Mouse (Mus musculus): ENCODE results near the gene Rnf150. TPM values are rescaled to one million over a fixed set of nuclear protein-coding genes. Genes with fewer than 3 reads are reported as not detected.

Gene Rnf150
- total and polyA plus RNA-seq, 2 experiments = 0.24 to 0.92 TPM

DNA sequence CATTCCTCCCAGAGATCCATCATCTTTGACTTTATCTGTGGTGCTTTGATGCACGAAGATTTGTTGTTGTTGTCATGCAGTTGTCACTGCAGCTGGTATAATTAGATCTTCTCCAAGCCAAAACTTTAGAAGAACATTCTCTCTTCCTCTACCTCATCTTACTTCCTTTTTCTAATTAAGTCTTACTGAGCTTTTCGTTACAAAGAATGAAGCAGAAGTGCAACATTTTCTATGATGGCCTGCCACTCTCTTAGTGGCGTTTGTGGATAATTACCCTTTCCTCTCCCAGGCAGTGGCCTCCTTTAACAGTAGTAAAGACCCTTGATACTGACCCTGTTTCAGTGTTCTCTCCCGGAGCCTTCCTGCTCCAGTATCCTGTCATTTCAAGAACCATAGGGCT, 128.9 kb downstream of the Rnf150 start:
- H3K27ac ChIP-seq (replicated peaks; ENCODE audit: insufficient read depth, low read depth, low read length) = no peak overlapping the region

GRCm38 (mm10) chr8:82995727-82996438, 132.7 kb downstream of the Rnf150 start:
- no peak for TF ChIP-seq CTCF (IDR thresholded peaks at IDR 0.05; ENCODE audit: low read depth, low read length)
- TF ChIP-seq POLR2A (IDR thresholded peaks at IDR 0.05; ENCODE audit: extremely low read depth, insufficient read depth, low read length) = no peak

More for the DNA sequence above, 128.9 kb downstream of the Rnf150 start:
- Histone ChIP-seq H3K9ac (ENCODE audit: low read depth, low read length) (no peak overlapping the region), H3K79me2 (ENCODE audit: control insufficient read depth, insufficient read depth, low read length) (no peaks in the 10 kb centered on the region), H3K36me3 (ENCODE audit: control insufficient read depth, insufficient read depth, low read length) (no peaks in the 10 kb centered on the region), H3K27me3 (ENCODE audit: control insufficient read depth, insufficient read depth, low read length) (no peaks in the 10 kb centered on the region), H3K4me1 (ENCODE audit: control insufficient read depth, insufficient read depth, low read length) (no peaks in the 10 kb centered on the region), H3K4me3 (ENCODE audit: insufficient read depth, low read depth, low read length) (no peak overlapping the region)
- DNase-seq (ENCODE audit: extremely low read depth, low read depth, low spot score) = no peak
- WGBS = 66% methylated on average over 4 of the region's 4 CpGs
- no peak for TF ChIP-seq POLR2A (IDR thresholded peaks at IDR 0.05; ENCODE audit: extremely low read depth, insufficient read depth, low read length)
- TF ChIP-seq CTCF (IDR thresholded peaks at IDR 0.05; ENCODE audit: low read depth, low read length) = no peak

DNA sequence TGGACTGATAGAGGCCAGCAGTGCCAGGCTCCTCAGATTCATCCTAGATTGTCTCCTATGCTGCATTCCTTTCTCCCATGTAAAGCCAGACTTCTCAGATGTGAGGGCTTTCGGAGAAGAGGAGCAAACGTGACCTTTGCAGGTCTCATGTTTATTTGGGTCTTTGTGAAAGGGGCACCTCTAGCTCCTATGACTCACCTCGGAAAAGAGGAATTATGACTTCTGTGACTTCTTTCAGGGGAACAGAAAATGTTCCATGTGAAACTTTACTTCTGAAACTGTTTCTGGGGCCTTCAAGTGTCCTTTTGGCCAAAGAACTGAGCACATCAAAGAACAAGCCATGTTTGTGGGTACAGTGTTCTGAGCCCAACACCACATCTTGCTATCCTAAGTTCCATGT, 133.7 kb downstream of the Rnf150 start:
- no peak for TF ChIP-seq CTCF (IDR thresholded peaks at IDR 0.05; ENCODE audit: low read depth, low read length)
- TF ChIP-seq POLR2A (IDR thresholded peaks at IDR 0.05; ENCODE audit: extremely low read depth, insufficient read depth, low read length) = no peak
- no peaks in the 10 kb centered on the region for H3K4me1 ChIP-seq (ENCODE audit: control insufficient read depth, insufficient read depth, low read length)
- H3K79me2 ChIP-seq (ENCODE audit: control insufficient read depth, insufficient read depth, low read length) = no peaks in the 10 kb centered on the region
- no peak overlapping the region for H3K4me3 ChIP-seq (ENCODE audit: insufficient read depth, low read depth, low read length)
- no peaks in the 10 kb centered on the region for H3K36me3 ChIP-seq (ENCODE audit: control insufficient read depth, insufficient read depth, low read length)
- WGBS = 59% methylated on average over 3 of the region's 3 CpGs
- DNase-seq (ENCODE audit: extremely low read depth, low read depth, low spot score) = no peak
- no peak overlapping the region for H3K27ac ChIP-seq (replicated peaks; ENCODE audit: insufficient read depth, low read depth, low read length)
- H3K9ac ChIP-seq (ENCODE audit: low read depth, low read length) = no peak overlapping the region
- H3K27me3 ChIP-seq (ENCODE audit: control insufficient read depth, insufficient read depth, low read length) = no peaks in the 10 kb centered on the region

More at GRCm38 (mm10) chr8:82995727-82996438, 132.7 kb downstream of the Rnf150 start:
- Histone ChIP-seq H3K36me3 (ENCODE audit: control insufficient read depth, insufficient read depth, low read length) (no peaks in the 10 kb centered on the region), H3K27ac (replicated peaks; ENCODE audit: insufficient read depth, low read depth, low read length) (no peak overlapping the region), H3K79me2 (ENCODE audit: control insufficient read depth, insufficient read depth, low read length) (no peaks in the 10 kb centered on the region), H3K4me3 (ENCODE audit: insufficient read depth, low read depth, low read length) (no peak overlapping the region), H3K4me1 (ENCODE audit: control insufficient read depth, insufficient read depth, low read length) (no peaks in the 10 kb centered on the region), H3K9ac (ENCODE audit: low read depth, low read length) (no peak overlapping the region), H3K27me3 (ENCODE audit: control insufficient read depth, insufficient read depth, low read length) (no peaks in the 10 kb centered on the region)
- 84% methylated on average over 3 of the region's 3 CpGs for WGBS
- no peak for DNase-seq (ENCODE audit: extremely low read depth, low read depth, low spot score)

GRCm38 (mm10) chr8:82998778-82999177, 135.6 kb downstream of the Rnf150 start:
- H3K4me3 ChIP-seq (ENCODE audit: insufficient read depth, low read depth, low read length) = no peak overlapping the region
- H3K27ac ChIP-seq (replicated peaks; ENCODE audit: insufficient read depth, low read depth, low read length) = no peak overlapping the region
- TF ChIP-seq CTCF (IDR thresholded peaks at IDR 0.05; ENCODE audit: low read depth, low read length) (no peak), POLR2A (IDR thresholded peaks at IDR 0.05; ENCODE audit: extremely low read depth, insufficient read depth, low read length) (no peak)
- H3K36me3 ChIP-seq (ENCODE audit: control insufficient read depth, insufficient read depth, low read length) = no peaks in the 10 kb centered on the region
- H3K27me3 ChIP-seq (ENCODE audit: control insufficient read depth, insufficient read depth, low read length) = no peaks in the 10 kb centered on the region
- H3K4me1 ChIP-seq (ENCODE audit: control insufficient read depth, insufficient read depth, low read length) = no peaks in the 10 kb centered on the region
- WGBS = 70% methylated on average over 2 of the region's 2 CpGs
- no peaks in the 10 kb centered on the region for H3K79me2 ChIP-seq (ENCODE audit: control insufficient read depth, insufficient read depth, low read length)
- DNase-seq (ENCODE audit: extremely low read depth, low read depth, low spot score) = no peak
- no peak overlapping the region for H3K9ac ChIP-seq (ENCODE audit: low read depth, low read length)

DNA sequence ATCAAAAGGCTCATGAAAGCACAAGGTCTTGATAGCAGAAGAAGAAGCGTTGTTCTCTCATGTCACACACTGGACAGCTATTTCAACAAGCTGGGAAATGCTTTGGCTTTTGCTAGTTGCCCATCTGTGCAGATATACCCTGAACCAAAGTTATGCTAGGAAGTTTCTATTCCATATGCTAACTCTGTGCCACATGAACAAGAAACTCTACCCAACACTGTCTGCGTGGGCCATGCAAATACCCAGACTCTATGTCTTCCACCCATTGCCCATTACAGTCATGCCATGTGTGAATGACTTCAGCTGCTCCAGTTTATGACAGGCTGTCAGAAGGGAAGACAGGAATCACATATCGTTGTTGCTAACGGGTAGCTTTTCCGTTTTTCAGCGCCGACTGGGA, 140.0 kb downstream of the Rnf150 start:
- H3K27ac ChIP-seq (replicated peaks; ENCODE audit: insufficient read depth, low read depth, low read length) = no peak overlapping the region
- TF ChIP-seq CTCF (IDR thresholded peaks at IDR 0.05; ENCODE audit: low read depth, low read length) (no peak), POLR2A (IDR thresholded peaks at IDR 0.05; ENCODE audit: extremely low read depth, insufficient read depth, low read length) (no peak)
- no peak for DNase-seq (ENCODE audit: extremely low read depth, low read depth, low spot score)
- no peaks in the 10 kb centered on the region for H3K36me3 ChIP-seq (ENCODE audit: control insufficient read depth, insufficient read depth, low read length)
- no peaks in the 10 kb centered on the region for H3K4me1 ChIP-seq (ENCODE audit: control insufficient read depth, insufficient read depth, low read length)
- WGBS = 92% methylated on average over 7 of the region's 7 CpGs
- no peak overlapping the region for H3K9ac ChIP-seq (ENCODE audit: low read depth, low read length)
- H3K79me2 ChIP-seq (ENCODE audit: control insufficient read depth, insufficient read depth, low read length) = no peaks in the 10 kb centered on the region
- H3K4me3 ChIP-seq (ENCODE audit: insufficient read depth, low read depth, low read length) = no peak overlapping the region
- H3K27me3 ChIP-seq (ENCODE audit: control insufficient read depth, insufficient read depth, low read length) = no peaks in the 10 kb centered on the region

GRCm38 (mm10) chr8:83009481-83009880, 146.3 kb downstream of the Rnf150 start:
- 86% methylated on average over 5 of the region's 5 CpGs for WGBS
- Histone ChIP-seq H3K27ac (replicated peaks; ENCODE audit: insufficient read depth, low read depth, low read length) (no peak overlapping the region), H3K9ac (ENCODE audit: low read depth, low read length) (no peak overlapping the region), H3K4me3 (ENCODE audit: insufficient read depth, low read depth, low read length) (no peak overlapping the region), H3K4me1 (ENCODE audit: control insufficient read depth, insufficient read depth, low read length) (no peaks in the 10 kb centered on the region), H3K36me3 (ENCODE audit: control insufficient read depth, insufficient read depth, low read length) (no peaks in the 10 kb centered on the region), H3K79me2 (ENCODE audit: control insufficient read depth, insufficient read depth, low read length) (no peaks in the 10 kb centered on the region), H3K27me3 (ENCODE audit: control insufficient read depth, insufficient read depth, low read length) (no peaks in the 10 kb centered on the region)
- no peak for DNase-seq (ENCODE audit: extremely low read depth, low read depth, low spot score)
- TF ChIP-seq POLR2A (IDR thresholded peaks at IDR 0.05; ENCODE audit: extremely low read depth, insufficient read depth, low read length) (no peak), CTCF (IDR thresholded peaks at IDR 0.05; ENCODE audit: low read depth, low read length) (no peak)

Measured in liver, adult 2 months (tissue).